Mouse (Mus musculus): ENCODE results near the gene Rrp12. TPM values are rescaled to one million over a fixed set of nuclear protein-coding genes. Genes with fewer than 3 reads are reported as not detected.

Gene Rrp12
- 1.9 and 2.7 TPM in 2 replicates for polyA plus RNA-seq (2012; rRNA removed)

DNA sequence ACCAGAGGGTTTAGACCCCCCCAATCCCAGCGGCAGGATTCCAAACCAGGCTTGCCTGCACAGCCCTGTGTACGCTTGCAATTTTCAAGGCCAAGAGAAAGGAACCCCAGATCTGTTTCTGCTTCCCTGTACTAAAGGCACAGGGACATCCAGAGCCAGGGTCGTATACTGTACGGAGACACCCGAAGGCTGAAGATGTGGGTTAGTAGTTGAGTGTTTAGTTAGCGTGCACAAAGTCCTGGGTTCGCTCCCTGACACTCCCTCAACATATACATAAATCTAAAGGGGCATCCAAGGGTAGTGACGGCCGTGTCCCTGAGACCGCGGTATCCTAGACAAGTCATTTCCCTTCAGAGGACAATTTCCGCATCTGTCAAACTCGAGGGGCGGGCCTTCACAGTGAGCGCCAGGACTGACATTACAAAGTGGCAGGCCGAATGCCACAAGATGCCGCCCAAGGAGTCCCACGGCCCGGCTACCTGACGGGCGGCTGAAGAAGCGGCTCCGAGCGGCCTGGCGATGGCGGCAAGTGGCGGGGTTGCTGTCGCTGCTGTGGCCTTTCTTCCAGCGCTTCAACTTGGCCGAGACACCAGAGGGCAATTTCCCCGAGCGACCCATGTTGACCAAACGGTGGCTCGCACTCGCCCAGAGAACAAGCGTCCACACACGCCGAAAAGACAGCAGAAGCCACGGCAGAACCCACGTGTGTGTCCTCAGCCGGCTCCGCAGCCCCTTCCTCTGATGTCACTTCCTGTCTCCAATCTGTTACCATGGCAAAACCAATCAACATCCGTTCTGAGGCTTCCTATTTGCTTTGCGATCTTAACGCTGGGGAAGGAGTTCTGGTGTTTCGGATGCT lies at the start of gene Rrp12:
TSS of gene Rrp12 (minus strand) at position 714 of the 859 bp plus-strand sequence.

GRCm38 (mm10) chr19:41933179-41934086 lies 37.5 kb upstream of the Rrp12 start, which contains the start of the genes Exosc1 and Zdhhc16:
TSS of gene Exosc1 (minus strand) at chr19:41933423.
TSS of gene Zdhhc16 (plus strand) at chr19:41933480.

GRCm38 (mm10) chr19:41911178-41912073 lies 15.5 kb upstream of the Rrp12 start, which contains the start of gene Pgam1:
TSS of gene Pgam1 (plus strand) at chr19:41911923.

DNA sequence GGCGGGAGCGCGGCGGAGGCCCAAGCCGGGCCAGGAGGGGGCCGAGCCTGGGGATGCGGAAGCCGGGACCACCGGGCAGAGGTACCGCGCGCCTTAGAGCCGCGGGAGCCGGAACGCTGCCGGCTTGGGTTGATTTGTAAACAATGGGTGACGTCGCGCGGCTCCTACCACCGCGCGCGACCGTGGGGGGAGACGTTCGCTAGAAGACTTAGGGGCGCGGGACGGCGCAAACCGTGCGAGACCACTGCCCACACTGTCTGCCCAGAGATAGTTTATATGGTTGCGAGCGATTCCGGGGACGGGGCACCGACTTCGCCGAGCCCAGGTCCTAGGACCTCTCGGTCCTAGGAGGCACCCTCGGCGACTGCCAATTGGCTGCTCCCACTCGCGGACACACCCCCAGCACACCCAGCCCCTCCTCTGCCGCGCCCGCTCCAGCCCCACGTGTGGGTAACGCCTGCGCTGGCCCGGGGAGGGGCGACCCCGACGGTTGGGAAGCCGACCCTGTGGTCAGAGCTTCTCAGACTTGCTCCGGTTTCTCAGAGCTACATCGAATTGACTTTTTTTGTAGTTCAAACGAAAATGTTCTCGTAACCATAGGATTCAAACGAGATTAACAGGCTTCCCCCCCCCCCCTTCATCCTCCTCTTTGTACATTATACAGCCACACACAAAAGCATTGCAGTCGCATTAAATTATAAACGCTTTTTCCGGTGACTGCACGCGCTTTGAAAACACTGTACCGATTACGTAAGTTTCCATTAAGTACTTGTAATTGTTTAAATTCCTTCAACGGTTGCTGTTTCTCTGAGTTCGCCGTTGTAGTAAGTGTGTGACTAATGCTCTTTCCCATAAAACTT lies 47.8 kb downstream of the Rrp12 start, which contains the start of gene Frat2:
TSS of gene Frat2 (minus strand) at position 141 of the 860 bp plus-strand sequence.

GRCm38 (mm10) chr19:41829381-41830105 lies 66.4 kb downstream of the Rrp12 start, which contains the start of gene Frat1:
TSS of gene Frat1 (plus strand) at chr19:41829970.

Other genes starting within 250 kb of the Rrp12 start
- 0.18 and 0.56 TPM in 2 replicates for gene Slit1, start 152.5 kb downstream of the Rrp12 start, polyA plus RNA-seq (2012; rRNA removed)
- gene Arhgap19, start 94.1 kb downstream of the Rrp12 start, polyA plus RNA-seq (2012; rRNA removed): 0.30 and 0.45 TPM in 2 replicates
- 3.8 and 5.9 TPM in 2 replicates for gene Frat1, start 66.2 kb downstream of the Rrp12 start, polyA plus RNA-seq (2012; rRNA removed)
- gene Frat2, start 48.0 kb downstream of the Rrp12 start, polyA plus RNA-seq (2012; rRNA removed): 3.4 and 5.8 TPM in 2 replicates
- gene Pgam1, start 15.8 kb upstream of the Rrp12 start, polyA plus RNA-seq (2012; rRNA removed): 105 and 148 TPM in 2 replicates
- 2.5 and 3.4 TPM in 2 replicates for gene Exosc1, start 37.2 kb upstream of the Rrp12 start, polyA plus RNA-seq (2012; rRNA removed)
- gene Zdhhc16, start 37.3 kb upstream of the Rrp12 start, polyA plus RNA-seq (2012; rRNA removed): 29.1 and 32.4 TPM in 2 replicates
- 19.0 and 22.6 TPM in 2 replicates for gene Mms19, start 85.0 kb upstream of the Rrp12 start, polyA plus RNA-seq (2012; rRNA removed)
- gene Ubtd1, start 85.6 kb upstream of the Rrp12 start, polyA plus RNA-seq (2012; rRNA removed): 15.6 and 23.6 TPM in 2 replicates
- gene Ankrd2, start 139.8 kb upstream of the Rrp12 start, polyA plus RNA-seq (2012; rRNA removed): 0.09 TPM in 1 of 2 replicates, not detected in the other
- 0.39 and 0.90 TPM in 2 replicates for gene Hoga1, start 149.4 kb upstream of the Rrp12 start, polyA plus RNA-seq (2012; rRNA removed)
- not detected in 2 replicates for gene 4933411K16Rik, start 156.1 kb upstream of the Rrp12 start, polyA plus RNA-seq (2012; rRNA removed)
- gene Morn4, start 190.2 kb upstream of the Rrp12 start, polyA plus RNA-seq (2012; rRNA removed): 2.2 and 2.4 TPM in 2 replicates
- 13.3 and 18.7 TPM in 2 replicates for gene Pi4k2a, start 194.3 kb upstream of the Rrp12 start, polyA plus RNA-seq (2012; rRNA removed)
- gene Avpi1, start 232.9 kb upstream of the Rrp12 start, polyA plus RNA-seq (2012; rRNA removed): 37.5 and 71.1 TPM in 2 replicates